Mouse (Mus musculus) heart, adult 2 months (tissue): ENCODE data around the gene Abca8b.
"Not testable (repeated sequence)": the region's sequence is repeated elsewhere in the genome, so short reads cannot be mapped to it uniquely, and the experiment has no call there.

ENCODE experiments used
- CTCF ChIP-seq: fragments of 200-600 bp; IDR thresholded peaks from 2 replicates; pipeline ENCODE4 v1.8.1; 2022; ENCODE audit warnings: antibody characterized with exemption, mild to moderate bottlenecking, moderate library complexity
- EP300 ChIP-seq: fragments of 200-500 bp; IDR thresholded peaks from 2 replicates; pipeline ENCODE4 v1.6.1; 2011; ENCODE audit warnings: low read depth, low read length, control low read depth; ENCODE audit not compliant: insufficient read depth
- POLR2A ChIP-seq: fragments of 200-500 bp; IDR thresholded peaks from 2 replicates; pipeline ENCODE4 v1.6.1; 2011; ENCODE audit warnings: mild to moderate bottlenecking, low read depth, low read length, control low read depth; ENCODE audit not compliant: insufficient read depth

DNA sequence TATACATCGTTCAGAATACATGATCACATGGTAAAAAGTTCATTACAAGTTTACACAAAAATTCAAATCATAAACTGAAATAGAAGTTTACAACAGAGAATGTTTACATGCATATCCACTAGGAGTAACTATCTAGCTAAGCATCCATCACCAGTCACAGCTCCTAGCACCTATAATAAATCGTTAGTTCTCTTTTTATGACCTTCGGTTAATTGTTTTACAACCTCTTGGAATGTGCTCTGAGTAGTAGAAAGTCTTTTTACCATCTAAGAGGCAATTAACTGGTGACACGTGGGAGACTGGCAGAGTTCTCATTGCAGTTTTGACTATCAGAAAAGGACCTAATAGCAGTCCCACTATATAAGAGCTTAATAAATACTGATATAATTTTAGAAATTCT lies 62.4 kb downstream of the Abca8b start:
- TF ChIP-seq POLR2A, CTCF, EP300: not testable (repeated sequence)
